In genomic region chr3:158375885-158376284, GRCm38 (mm10) we compare ENCODE assay signal across 8 mouse cellular contexts.
DNase-seq lines count a peak whose midpoint lies in the region; ATAC-seq lines count a peak whose summit lies in the region.

No protein-coding gene starts in this region.

- no peak overlapping the region for H3K4me3 ChIP-seq in forebrain, embryonic 11.5 days (ENCODE audit: low read depth, low read length)
- H3K4me3 ChIP-seq in forebrain, embryonic 16.5 days (replicated peaks; ENCODE audit: low read length): no peak overlapping the region
- H3K4me3 ChIP-seq in midbrain, embryonic 12.5 days: no peak overlapping the region
- no peak overlapping the region for H3K4me3 ChIP-seq in midbrain, embryonic 13.5 days (replicated peaks)

- H3K4me1 ChIP-seq in forebrain, embryonic 11.5 days (replicated peaks; ENCODE audit: control insufficient read depth, insufficient read depth, low read length): no peaks in the 10 kb centered on the region
- no peaks in the 10 kb centered on the region for H3K4me1 ChIP-seq in forebrain, embryonic 16.5 days (replicated peaks; ENCODE audit: control insufficient read depth, insufficient read depth, low read length)
- H3K4me1 ChIP-seq in midbrain, embryonic 12.5 days: no peaks in the 10 kb centered on the region
- no peaks in the 10 kb centered on the region for H3K4me1 ChIP-seq in midbrain, embryonic 13.5 days (replicated peaks)

- WGBS in forebrain, embryonic 11.5 days: 0% methylated on average over 1 of the region's 1 CpGs
- WGBS in forebrain, embryonic 16.5 days: 6% methylated on average over 1 of the region's 1 CpGs
- 4% methylated on average over 1 of the region's 1 CpGs for WGBS in midbrain, embryonic 12.5 days
- WGBS in midbrain, embryonic 13.5 days: 0% methylated on average over 1 of the region's 1 CpGs

- H3K27ac ChIP-seq in forebrain, embryonic 11.5 days (ENCODE audit: low read depth, low read length): no peak overlapping the region
- no peak overlapping the region for H3K27ac ChIP-seq in forebrain, embryonic 16.5 days (ENCODE audit: low read length)
- no peak overlapping the region for H3K27ac ChIP-seq in midbrain, embryonic 12.5 days (replicated peaks)
- H3K27ac ChIP-seq in midbrain, embryonic 13.5 days: no peak overlapping the region

- no peaks in the 10 kb centered on the region for H3K27me3 ChIP-seq in forebrain, embryonic 11.5 days (ENCODE audit: control insufficient read depth, insufficient read depth, low read length)
- no peaks in the 10 kb centered on the region for H3K27me3 ChIP-seq in forebrain, embryonic 16.5 days (replicated peaks; ENCODE audit: control insufficient read depth, insufficient read depth, low read length)
- H3K27me3 ChIP-seq in midbrain, embryonic 12.5 days: no peaks in the 10 kb centered on the region
- H3K27me3 ChIP-seq in midbrain, embryonic 13.5 days: no peaks in the 10 kb centered on the region

- DNase-seq in forebrain, embryonic 11.5 days (ENCODE audit: low spot score): peak; percentile 61
- DNase-seq in cerebellum, postnatal 36 days: peak; percentile 9 to 20
- DNase-seq in kidney, postnatal 36 days: peak; percentile 18 to 77
- no peak for DNase-seq in spleen, postnatal 4 days (ENCODE audit: low spot score in 2 of 2)

- peak; percentile 71 for ATAC-seq in forebrain, embryonic 11.5 days (replicated peaks; ENCODE audit: low FRiP score)
- no peak for ATAC-seq in forebrain, embryonic 16.5 days
- ATAC-seq in midbrain, embryonic 12.5 days (ENCODE audit: low FRiP score, low read depth): peak; percentile 68; the same call in 1 of the 2 replicates
- no peak for ATAC-seq in midbrain, embryonic 13.5 days
- ATAC-seq in granulocyte monocyte progenitor cell, adult 5-6 weeks (replicated peaks; ENCODE audit: poor library complexity, severe bottlenecking): no peak

- no peaks in the 10 kb centered on the region for H3K9me3 ChIP-seq in forebrain, embryonic 11.5 days (ENCODE audit: control insufficient read depth, low read length)
- H3K9me3 ChIP-seq in forebrain, embryonic 16.5 days (ENCODE audit: control insufficient read depth, low read length): no peaks in the 10 kb centered on the region
- no peaks in the 10 kb centered on the region for H3K9me3 ChIP-seq in midbrain, embryonic 12.5 days
- H3K9me3 ChIP-seq in midbrain, embryonic 13.5 days: no peaks in the 10 kb centered on the region

- no peak overlapping the region for H3K9ac ChIP-seq in forebrain, embryonic 11.5 days (ENCODE audit: low read length)
- no peak overlapping the region for H3K9ac ChIP-seq in forebrain, embryonic 16.5 days (replicated peaks; ENCODE audit: low read depth, low read length)
- no peak overlapping the region for H3K9ac ChIP-seq in midbrain, embryonic 12.5 days (replicated peaks)
- H3K9ac ChIP-seq in midbrain, embryonic 13.5 days (replicated peaks): no peak overlapping the region

- no peak overlapping the region for H3K4me2 ChIP-seq in forebrain, embryonic 11.5 days (ENCODE audit: low read depth, low read length, severe bottlenecking)
- no peak overlapping the region for H3K4me2 ChIP-seq in forebrain, embryonic 16.5 days (ENCODE audit: low read length)
- no peak overlapping the region for H3K4me2 ChIP-seq in midbrain, embryonic 12.5 days (replicated peaks)
- no peak overlapping the region for H3K4me2 ChIP-seq in midbrain, embryonic 13.5 days (replicated peaks)

- no peaks in the 10 kb centered on the region for H3K36me3 ChIP-seq in forebrain, embryonic 11.5 days (ENCODE audit: control insufficient read depth, insufficient read depth, low read length)
- H3K36me3 ChIP-seq in forebrain, embryonic 16.5 days (ENCODE audit: control insufficient read depth, insufficient read depth): no peaks in the 10 kb centered on the region
- H3K36me3 ChIP-seq in midbrain, embryonic 12.5 days: no peaks in the 10 kb centered on the region
- H3K36me3 ChIP-seq in midbrain, embryonic 13.5 days: no peaks in the 10 kb centered on the region

Comparison
In these comparisons a context has a peak if more than half of its experiments do, and no peak if none do; other contexts are left out.
1. ATAC-seq: peak in forebrain, embryonic 11.5 days (single experiment) and midbrain, embryonic 12.5 days (single experiment); none in forebrain, embryonic 16.5 days (single experiment), midbrain, embryonic 13.5 days (single experiment) and granulocyte monocyte progenitor cell, adult 5-6 weeks (single experiment).
2. DNase-seq: peak in forebrain, embryonic 11.5 days (single experiment), cerebellum, postnatal 36 days (2 of 2) and kidney, postnatal 36 days (2 of 2); none in spleen, postnatal 4 days (0 of 2).